Mouse (Mus musculus) midbrain, embryonic 11.5 days (tissue): ENCODE data around the gene Gpr61. TPM values are rescaled to one million over a fixed set of nuclear protein-coding genes. Genes with fewer than 3 reads are reported as not detected.

Experiments
- ATAC-seq: fragments of 200-750 bp; cut with Nextera tagmentation; 2 replicates; pipeline ENCODE4 v1.8.0; 2017; ENCODE audit warnings: moderate TSS enrichment, moderate library complexity; ENCODE audit not compliant: low FRiP score
- DNase-seq: peaks from one replicate; pipeline ENCODE4 v3.0.0; 2015; ENCODE audit warnings: low spot score; ENCODE audit errors: missing footprints
- H3K27ac ChIP-seq: fragments of 300-500 bp; sonication (generic); 2 replicates; pipeline ENCODE4 v1.5.1; 2014; ENCODE audit warnings: low read depth, low read length
- H3K27me3 ChIP-seq: fragments of 300-500 bp; sonication (generic); 2 replicates; pipeline ENCODE4 v1.6.1; 2014; ENCODE audit warnings: mild to moderate bottlenecking, low read length, moderate library complexity, mixed read lengths; ENCODE audit not compliant: control insufficient read depth, insufficient read depth
- H3K36me3 ChIP-seq: fragments of 300-500 bp; sonication (generic); 2 replicates; pipeline ENCODE4 v1.6.1; 2014; ENCODE audit warnings: mild to moderate bottlenecking, low read length, moderate library complexity, mixed read lengths; ENCODE audit not compliant: control insufficient read depth, insufficient read depth
- H3K4me1 ChIP-seq: fragments of 300-500 bp; sonication (generic); 2 replicates; pipeline ENCODE4 v1.6.1; 2014; ENCODE audit warnings: low read length; ENCODE audit not compliant: control insufficient read depth, insufficient read depth
- H3K4me2 ChIP-seq: fragments of 300-500 bp; sonication (generic); 2 replicates; pipeline ENCODE4 v1.6.1; 2014; ENCODE audit warnings: mild to moderate bottlenecking, moderate library complexity
- H3K4me3 ChIP-seq: fragments of 300-500 bp; sonication (generic); 2 replicates; pipeline ENCODE4 v1.5.1; 2014; ENCODE audit warnings: low read depth, low read length
- H3K9ac ChIP-seq: fragments of 300-500 bp; sonication (generic); 2 replicates; pipeline ENCODE4 v1.6.1; 2014; ENCODE audit warnings: low read length
- H3K9me3 ChIP-seq: fragments of 300-500 bp; sonication (generic); 2 replicates; pipeline ENCODE4 v1.6.1; 2016; ENCODE audit warnings: low read length; ENCODE audit not compliant: control insufficient read depth
- WGBS: fragments of 180-500 bp; shearing (Covaris S2); extraction: QIAGEN DNeasy Blood & Tissue Kit; methylation state at CpG from one replicate; pipeline ENCODE4 v1.1.7; 2014; 5-methylcytosine and 5-hydroxymethylcytosine counted together
- polyA plus RNA-seq: library from polyadenylated mRNA; unstranded; fragments of >200 nt; fragmentation: Nextera tagmentation; extraction: Ambion mirVana; gene quantifications from 2 replicates; pipeline ENCODE4 v1.2.1, GENCODE M21; 2014

Gene Gpr61
- polyA plus RNA-seq, 1 experiment from 2014 or later: 0.19 TPM

DNA sequence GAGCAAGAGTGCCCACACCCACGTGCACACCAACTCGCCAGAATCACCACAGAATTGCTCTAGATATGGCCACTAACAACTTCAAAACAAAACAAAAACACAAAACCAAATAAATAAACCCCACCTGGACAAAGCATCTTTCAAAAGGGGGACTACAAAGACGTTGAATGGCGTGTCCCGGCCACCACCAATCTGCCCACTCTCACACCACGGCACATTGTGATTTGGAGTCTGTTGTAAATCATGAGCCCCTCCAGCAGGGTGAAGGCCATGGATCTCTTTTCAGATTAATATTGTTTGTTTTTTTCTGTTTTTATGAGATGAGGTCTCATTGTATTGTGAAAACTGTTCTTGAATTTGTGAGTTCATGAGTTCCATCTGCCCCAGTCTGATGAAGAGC is 52.6 kb downstream of the Gpr61 start:
- Histone ChIP-seq H3K36me3 (no peaks in the 10 kb centered on the region), H3K9me3 (no peaks in the 10 kb centered on the region), H3K9ac (no peak overlapping the region), H3K4me3 (no peak overlapping the region), H3K4me1 (no peaks in the 10 kb centered on the region), H3K27me3 (no peaks in the 10 kb centered on the region), H3K4me2 (no peak overlapping the region), H3K27ac (no peak overlapping the region)
- 88% methylated on average over 6 of the region's 6 CpGs for WGBS
- ATAC-seq (no peak), DNase-seq (no peak)

GRCm38 (mm10) chr3:108101594-108101993 is 53.1 kb downstream of the Gpr61 start:
- Histone ChIP-seq H3K36me3 (no peaks in the 10 kb centered on the region), H3K4me3 (no peak overlapping the region), H3K9me3 (no peaks in the 10 kb centered on the region), H3K4me2 (no peak overlapping the region), H3K27me3 (no peaks in the 10 kb centered on the region), H3K4me1 (no peaks in the 10 kb centered on the region), H3K27ac (peak overlapping the region; percentile 8; the same call in 1 of the 2 replicates), H3K9ac (no peak overlapping the region)
- WGBS: 65% methylated on average over 3 of the region's 3 CpGs
- DNase-seq (no peak), ATAC-seq (no peak)

Other genes starting within 250 kb of the Gpr61 start
- 54.7 and 58.1 TPM in 2 replicates for gene Gstm7, start 223.1 kb downstream of the Gpr61 start, polyA plus RNA-seq
- gene Gstm6, start 211.1 kb downstream of the Gpr61 start, polyA plus RNA-seq: 11.3 and 14.4 TPM in 2 replicates
- not detected in 2 replicates for gene Gstm3, start 185.6 kb downstream of the Gpr61 start, polyA plus RNA-seq
- 14.1 and 15.7 TPM in 2 replicates for gene Gstm2, start 168.4 kb downstream of the Gpr61 start, polyA plus RNA-seq
- 30.5 and 33.8 TPM in 2 replicates for gene Gstm1, start 136.9 kb downstream of the Gpr61 start, polyA plus RNA-seq
- gene Gstm4, start 110.0 kb downstream of the Gpr61 start, polyA plus RNA-seq: 15.2 and 15.8 TPM in 2 replicates
- 31.2 and 37.0 TPM in 2 replicates for gene Ampd2, start 68.2 kb downstream of the Gpr61 start, polyA plus RNA-seq
- gene Gnat2, start 62.1 kb downstream of the Gpr61 start, polyA plus RNA-seq: 0.30 and 0.90 TPM in 2 replicates
- 217 and 240 TPM in 2 replicates for gene Gnai3, start 8.7 kb downstream of the Gpr61 start, polyA plus RNA-seq
- gene Amigo1, start 31.5 kb upstream of the Gpr61 start, polyA plus RNA-seq: 4.2 and 4.3 TPM in 2 replicates
- 2.3 and 3.0 TPM in 2 replicates for gene Cyb561d1, start 46.3 kb upstream of the Gpr61 start, polyA plus RNA-seq
- 16.9 and 18.3 TPM in 2 replicates for gene Atxn7l2, start 56.1 kb upstream of the Gpr61 start, polyA plus RNA-seq
- 0.93 and 1.3 TPM in 2 replicates for gene Sypl2, start 71.8 kb upstream of the Gpr61 start, polyA plus RNA-seq
- 274 and 295 TPM in 2 replicates for gene Psma5, start 102.0 kb upstream of the Gpr61 start, polyA plus RNA-seq
- gene Sort1, start 129.2 kb upstream of the Gpr61 start, polyA plus RNA-seq: 27.0 and 27.1 TPM in 2 replicates
- gene Mybphl, start 210.0 kb upstream of the Gpr61 start, polyA plus RNA-seq: 0.12 TPM in 1 of 2 replicates, not detected in the other
- gene Psrc1, start 229.0 kb upstream of the Gpr61 start, polyA plus RNA-seq: 59.3 and 68.1 TPM in 2 replicates